8 mouse cellular contexts compared by ENCODE assay signal in the genomic region with DNA sequence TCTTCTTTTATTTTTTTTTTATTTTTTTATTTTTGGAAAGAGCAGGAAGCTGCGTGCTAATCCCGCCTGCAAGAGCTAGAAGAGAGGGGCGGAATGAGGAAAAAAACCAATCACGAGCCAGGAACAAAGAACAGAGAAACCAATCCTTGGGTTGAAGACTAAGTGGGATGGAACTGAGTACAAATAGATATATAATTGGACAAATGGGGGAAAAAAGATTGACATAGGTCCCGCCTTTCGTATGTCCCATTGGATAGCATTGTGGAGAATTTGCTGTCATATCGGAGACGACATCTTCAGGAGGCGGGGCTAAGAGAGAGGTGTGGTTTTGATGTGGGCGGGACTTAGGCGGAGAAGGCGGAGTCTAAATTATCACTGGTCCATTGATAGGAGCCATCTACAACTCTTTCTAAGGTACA. TPM values are rescaled to one million over a fixed set of nuclear protein-coding genes. Genes with fewer than 3 reads are reported as not detected.
DNase-seq lines count a peak whose midpoint lies in the region; ATAC-seq lines count a peak whose summit lies in the region.

No protein-coding gene starts in this region.

- no peaks in the 10 kb centered on the region for H3K27me3 ChIP-seq in hindbrain, embryonic 15.5 days

- peak overlapping the region; percentile 90 for H3K4me3 ChIP-seq in hindbrain, embryonic 15.5 days

- peak; percentile 91 for ATAC-seq in hindbrain, embryonic 15.5 days (ENCODE audit: low FRiP score, low read depth)

- peaks cover 35% of the 10 kb centered on the region for H3K4me1 ChIP-seq in hindbrain, embryonic 15.5 days (replicated peaks)

- no peaks in the 10 kb centered on the region for H3K36me3 ChIP-seq in hindbrain, embryonic 15.5 days

- 0 out of 2 replicates have a peak overlapping the region, but pooled peaks have one; percentile 34 for H3K9ac ChIP-seq in hindbrain, embryonic 15.5 days

- WGBS in hindbrain, embryonic 15.5 days, result 0% methylated on average over 12 of the region's 12 CpGs

- peak overlapping the region; percentile 89 for H3K27ac ChIP-seq in hindbrain, embryonic 15.5 days (replicated peaks)

- DNase-seq in T-cell, adult 2 months (ENCODE audit: low spot score), result peak; percentile 89
- DNase-seq in cerebellum, postnatal 36 days, result peak; percentile 87 to 94
- peak; percentile 79 to 95 for DNase-seq in frontal cortex, postnatal 36 days (ENCODE audit: low spot score in 2 of 2)
- DNase-seq in left cerebral cortex, adult 11 months (ENCODE audit: low spot score), result peak; percentile 97
- peak; percentile 88 to 93 for DNase-seq in lung, postnatal 4 days
- peak; percentile 82 for DNase-seq in retina, postnatal 7 days (ENCODE audit: low read depth, low spot score)
- peak; percentile 34 for DNase-seq in urinary bladder, adult 2 months (ENCODE audit: low spot score)

- H3K4me2 ChIP-seq in hindbrain, embryonic 15.5 days, result peak overlapping the region; percentile 29

- H3K9me3 ChIP-seq in hindbrain, embryonic 15.5 days, result no peaks in the 10 kb centered on the region

RNA-seq across cellular contexts. Expression of a gene that starts 0.6 kb away (rescaled TPM):
- 22.4 and 24.0 TPM in 2 replicates for polyA plus RNA-seq in hindbrain, embryonic 15.5 days (2015; fragmentation: Nextera tagmentation; extraction: Ambion mirVana)
- polyA plus RNA-seq in urinary bladder, adult 2 months (2012; rRNA removed), result 18.7 and 21.0 TPM in 2 replicates

RNA-seq across cellular contexts. Expression of a gene that starts 53.8 kb away (rescaled TPM):
- 28.0 and 28.4 TPM in 2 replicates for polyA plus RNA-seq in hindbrain, embryonic 15.5 days (2015; fragmentation: Nextera tagmentation; extraction: Ambion mirVana)
- polyA plus RNA-seq in urinary bladder, adult 2 months (2012; rRNA removed), result 35.4 and 41.7 TPM in 2 replicates

Comparison
In these comparisons a context has a peak if more than half of its experiments do, and no peak if none do; other contexts are left out.
1. Peak in every context shown above with its lines: DNase-seq, ATAC-seq, H3K4me3 ChIP-seq and H3K27ac ChIP-seq.
2. DNase-seq: peak in every context shown above with its lines; median percentile 97 in left cerebral cortex, adult 11 months; 90 in cerebellum, postnatal 36 days; 90 in lung, postnatal 4 days; 89 in T-cell, adult 2 months; 87 in frontal cortex, postnatal 36 days; 82 in retina, postnatal 7 days; 34 in urinary bladder, adult 2 months.